Mouse (Mus musculus) layer of hippocampus, adult 9-11 months (tissue): ENCODE measurements around the gene Dmwd.

Experiments
- DNase-seq: peaks from one replicate; pipeline ENCODE4 v3.0.0; 2022

Gene Dmwd

GRCm38 (mm10) chr7:19073504-19073903 is 2.5 kb upstream of the Dmwd start:
- DNase-seq = no peak

DNA sequence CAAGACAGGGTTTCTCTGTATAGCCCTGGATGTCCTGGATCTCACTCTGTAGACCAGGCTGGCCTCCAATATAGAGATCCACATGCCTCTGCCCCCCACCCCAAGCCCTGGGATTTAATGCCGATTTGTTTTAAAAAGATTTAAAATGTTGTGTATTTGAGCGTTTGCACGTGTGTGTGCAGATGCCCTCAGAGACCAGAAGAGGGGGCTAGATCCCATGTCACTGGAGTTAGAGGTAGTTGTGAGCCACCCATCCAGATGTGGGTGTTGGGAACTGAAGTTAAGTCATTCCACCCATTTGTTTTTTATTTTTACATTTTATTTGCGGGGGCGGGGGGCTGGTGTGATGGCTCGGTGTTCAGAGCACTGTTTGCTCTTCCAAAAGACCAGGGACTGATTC is 1.5 kb upstream of the Dmwd start:
- no peak for DNase-seq

DNA sequence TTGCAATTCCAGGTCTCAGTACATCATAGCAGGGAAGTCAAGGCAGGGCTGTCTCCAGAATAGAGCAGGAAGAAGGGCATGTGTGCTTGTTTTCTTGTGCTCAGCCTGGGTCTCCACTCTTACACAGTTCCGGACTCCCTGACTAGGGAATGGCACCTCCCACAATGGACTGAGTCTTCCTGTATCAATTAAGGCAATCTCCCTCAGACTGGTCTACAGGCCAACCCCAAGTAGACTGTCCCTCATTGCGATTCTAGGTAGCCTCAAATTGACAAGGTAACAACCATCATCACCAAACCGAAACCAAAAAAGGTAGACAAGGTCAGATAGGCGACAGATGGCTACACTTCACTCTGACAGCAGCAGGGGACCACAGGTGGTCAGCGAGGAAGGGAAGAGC is 796 bp upstream of the Dmwd start:
- DNase-seq = no peak

DNA sequence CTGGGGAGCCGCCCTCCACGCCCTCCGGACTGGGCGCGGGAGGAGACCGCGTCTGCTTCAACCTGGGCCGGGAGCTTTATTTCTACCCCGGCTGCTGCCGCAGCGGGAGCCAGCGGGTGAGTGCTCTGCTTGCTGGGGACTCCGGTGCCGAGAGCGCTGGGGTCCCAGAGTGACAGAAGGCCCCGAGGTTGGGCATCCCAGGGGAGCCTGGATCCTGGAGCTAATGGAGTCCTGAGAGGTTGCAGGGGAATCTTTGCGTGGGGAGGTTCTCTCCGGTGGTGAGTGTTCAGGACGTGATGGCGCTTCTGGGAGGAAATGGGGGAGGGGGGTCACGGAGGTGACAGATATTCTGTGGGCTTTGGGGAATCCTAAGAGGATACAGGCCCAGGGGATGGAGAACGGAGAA is 562 bp downstream of the Dmwd start:
- DNase-seq = no peak

- DNase-seq = no peak
Measured at GRCm38 (mm10) chr7:19077761-19078160, 1.7 kb downstream of the Dmwd start.

DNA sequence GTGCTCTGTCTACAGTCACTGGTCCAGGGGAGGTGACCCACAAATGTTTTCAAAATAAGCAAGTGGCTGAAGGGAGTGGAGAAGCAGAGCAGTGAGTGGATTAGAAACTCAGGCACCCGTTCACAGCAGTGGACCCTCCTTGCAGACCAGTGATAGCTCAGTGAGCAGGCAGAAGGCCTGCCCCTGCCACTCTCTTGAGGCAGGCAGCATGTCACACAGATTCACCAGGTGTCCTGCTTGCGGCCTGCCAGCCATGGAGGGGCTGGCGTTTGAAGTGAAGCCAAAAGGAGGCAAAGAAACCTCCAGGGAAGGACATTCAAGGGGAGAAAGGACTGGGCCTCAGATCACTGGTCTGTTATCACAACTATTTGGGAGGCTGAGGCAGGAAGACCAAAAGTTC is 2.7 kb downstream of the Dmwd start:
- DNase-seq = no peak

GRCm38 (mm10) chr7:19080451-19080950 is 4.5 kb downstream of the Dmwd start:
- peak; percentile 63 for DNase-seq

DNA sequence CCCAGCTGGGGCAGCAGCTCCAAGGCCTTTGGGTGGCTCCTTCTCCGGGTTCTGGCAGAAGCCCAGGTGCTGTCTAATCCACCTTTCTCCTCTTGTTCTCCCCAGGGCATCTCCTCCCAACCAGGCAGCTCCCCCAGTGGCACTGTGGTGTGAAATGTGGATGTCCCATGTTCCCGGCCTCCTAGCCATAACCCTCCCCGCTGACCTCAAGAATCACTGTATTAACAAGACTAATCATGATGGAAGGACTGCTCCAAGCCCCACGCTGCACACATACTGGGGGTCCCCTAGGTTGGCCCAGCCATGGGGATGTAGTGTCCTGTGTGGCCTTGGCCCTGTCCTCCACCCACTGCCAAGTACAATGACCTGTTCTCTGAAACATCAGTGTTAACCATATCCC is 6.1 kb downstream of the Dmwd start:
- no peak for DNase-seq

DNA sequence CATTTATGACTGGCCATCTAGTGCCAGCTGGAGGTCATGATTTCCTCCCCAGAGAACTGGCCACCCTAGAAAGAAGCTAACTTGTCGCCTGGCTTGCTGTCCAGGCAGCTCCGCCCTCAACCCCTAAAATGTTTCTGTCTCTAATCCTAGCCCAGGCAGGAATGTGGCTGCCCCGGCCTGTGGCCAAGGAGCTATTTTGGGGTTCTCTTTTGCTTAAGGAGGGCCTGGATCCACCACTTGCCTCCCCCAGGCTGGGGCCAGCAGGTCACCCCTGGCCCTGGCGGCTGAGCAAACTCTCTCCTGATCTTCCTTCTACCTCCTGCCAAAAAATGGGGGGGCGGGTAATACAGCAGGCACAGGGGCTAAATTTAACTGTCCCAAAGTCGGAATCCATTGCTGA is 7.1 kb downstream of the Dmwd start:
- DNase-seq = no peak

DNA sequence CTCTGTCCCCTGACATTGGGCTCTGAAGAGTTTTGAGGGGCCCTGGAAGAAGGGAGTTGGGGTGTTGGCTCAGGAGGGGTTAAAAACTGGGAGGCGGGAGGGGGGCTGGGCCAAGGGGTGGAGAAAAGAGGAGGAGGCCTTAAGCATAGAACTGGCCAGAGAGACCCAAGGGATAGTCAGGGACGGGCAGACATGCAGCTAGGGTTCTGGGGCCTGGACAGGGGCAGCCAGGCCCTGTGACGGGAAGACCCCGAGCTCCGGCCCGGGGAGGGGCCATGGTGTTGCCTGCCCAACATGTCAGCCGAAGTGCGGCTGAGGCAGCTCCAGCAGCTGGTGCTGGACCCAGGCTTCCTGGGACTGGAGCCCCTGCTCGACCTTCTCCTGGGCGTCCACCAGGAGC is 7.7 kb downstream of the Dmwd start, which contains the start of gene Dmpk:
Dmpk (plus strand) TSS at position 149 of the 400 bp plus-strand sequence.
- DNase-seq = no peak

GRCm38 (mm10) chr7:19084277-19084771 is 8.3 kb downstream of the Dmwd start:
- DNase-seq = no peak

DNA sequence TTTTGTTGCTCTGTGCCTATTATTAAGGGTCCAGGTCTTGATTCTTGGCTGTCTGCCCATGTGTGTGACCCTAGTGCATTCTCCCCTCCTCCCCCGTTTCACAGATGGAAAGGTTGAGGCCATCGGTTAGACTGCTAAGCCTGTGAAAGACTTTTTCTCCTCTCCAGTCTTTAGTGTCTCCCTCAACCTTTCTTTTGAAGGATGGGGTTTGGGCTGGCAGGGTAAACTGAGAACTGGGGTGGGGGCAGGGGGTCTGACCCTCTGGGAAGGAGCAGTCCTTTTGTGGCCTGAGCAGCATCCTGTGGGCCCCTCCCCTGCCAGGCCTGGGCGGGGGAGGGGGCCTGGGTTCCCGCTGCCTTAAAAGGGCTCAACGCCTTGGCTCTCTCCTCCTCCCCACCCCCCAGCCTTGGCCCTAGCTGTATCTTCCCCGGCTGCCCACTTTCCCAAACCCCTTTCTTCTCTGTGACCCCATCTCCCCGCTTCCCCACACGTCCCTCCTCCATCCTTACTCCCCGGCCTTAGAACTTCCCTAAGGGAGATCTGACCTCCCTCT is 9.0 kb downstream of the Dmwd start:
- no peak for DNase-seq

DNA sequence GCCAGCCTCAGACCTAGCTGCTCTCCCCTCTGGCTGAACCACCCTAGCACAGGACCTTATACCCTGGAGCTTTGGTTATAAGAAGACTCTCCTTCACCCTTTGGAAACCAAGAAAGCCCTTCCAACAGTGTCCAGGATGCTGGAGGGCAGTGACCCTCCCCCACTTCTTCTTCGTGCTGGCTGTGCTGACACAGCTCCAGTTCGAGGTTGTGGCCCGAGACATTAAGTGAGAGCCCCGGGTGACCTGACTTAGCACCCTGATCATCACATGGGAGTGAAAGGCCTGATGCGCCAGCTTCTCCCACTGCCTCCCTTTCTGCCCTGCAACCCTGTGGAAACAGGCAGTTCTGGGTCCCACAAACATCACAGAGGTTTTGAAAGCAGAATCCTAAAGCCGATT is 9.5 kb downstream of the Dmwd start:
- DNase-seq = no peak

DNA sequence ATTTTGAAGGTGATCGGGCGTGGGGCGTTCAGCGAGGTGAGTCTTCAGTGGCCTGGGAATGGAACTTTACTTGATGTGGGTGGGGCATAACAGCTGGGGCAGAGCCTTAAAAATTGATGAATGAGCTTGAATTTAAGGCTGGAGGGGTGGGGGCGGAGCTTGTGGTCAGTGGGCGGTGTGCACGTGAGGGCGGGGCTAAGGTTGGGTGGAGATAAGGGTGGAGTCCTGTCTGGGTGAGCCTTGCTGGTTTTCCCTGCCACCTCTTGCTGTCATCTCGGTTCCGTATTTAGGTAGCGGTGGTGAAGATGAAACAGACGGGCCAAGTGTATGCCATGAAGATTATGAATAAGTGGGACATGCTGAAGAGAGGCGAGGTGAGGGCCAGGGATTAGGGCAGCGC is 10.0 kb downstream of the Dmwd start:
- no peak for DNase-seq

DNA sequence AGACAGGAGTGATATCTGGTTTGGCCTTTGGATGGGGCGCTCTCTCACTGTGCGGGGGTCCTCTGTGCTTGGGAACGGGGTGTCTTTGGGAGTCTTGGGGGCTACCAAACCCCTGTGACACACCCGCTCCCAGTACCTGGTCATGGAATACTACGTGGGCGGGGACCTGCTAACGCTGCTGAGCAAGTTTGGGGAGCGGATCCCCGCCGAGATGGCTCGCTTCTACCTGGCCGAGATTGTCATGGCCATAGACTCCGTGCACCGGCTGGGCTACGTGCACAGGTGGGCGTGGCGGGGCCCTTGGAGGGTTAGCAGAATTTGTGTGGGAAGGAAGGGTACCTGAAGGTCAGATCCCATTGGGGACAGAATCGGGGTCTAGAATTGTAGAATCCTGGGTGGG is 10.7 kb downstream of the Dmwd start:
- no peak for DNase-seq

GRCm38 (mm10) chr7:19088813-19089212 is 12.8 kb downstream of the Dmwd start:
- no peak for DNase-seq

GRCm38 (mm10) chr7:19091913-19092312 is 15.9 kb downstream of the Dmwd start:
- no peak for DNase-seq

DNA sequence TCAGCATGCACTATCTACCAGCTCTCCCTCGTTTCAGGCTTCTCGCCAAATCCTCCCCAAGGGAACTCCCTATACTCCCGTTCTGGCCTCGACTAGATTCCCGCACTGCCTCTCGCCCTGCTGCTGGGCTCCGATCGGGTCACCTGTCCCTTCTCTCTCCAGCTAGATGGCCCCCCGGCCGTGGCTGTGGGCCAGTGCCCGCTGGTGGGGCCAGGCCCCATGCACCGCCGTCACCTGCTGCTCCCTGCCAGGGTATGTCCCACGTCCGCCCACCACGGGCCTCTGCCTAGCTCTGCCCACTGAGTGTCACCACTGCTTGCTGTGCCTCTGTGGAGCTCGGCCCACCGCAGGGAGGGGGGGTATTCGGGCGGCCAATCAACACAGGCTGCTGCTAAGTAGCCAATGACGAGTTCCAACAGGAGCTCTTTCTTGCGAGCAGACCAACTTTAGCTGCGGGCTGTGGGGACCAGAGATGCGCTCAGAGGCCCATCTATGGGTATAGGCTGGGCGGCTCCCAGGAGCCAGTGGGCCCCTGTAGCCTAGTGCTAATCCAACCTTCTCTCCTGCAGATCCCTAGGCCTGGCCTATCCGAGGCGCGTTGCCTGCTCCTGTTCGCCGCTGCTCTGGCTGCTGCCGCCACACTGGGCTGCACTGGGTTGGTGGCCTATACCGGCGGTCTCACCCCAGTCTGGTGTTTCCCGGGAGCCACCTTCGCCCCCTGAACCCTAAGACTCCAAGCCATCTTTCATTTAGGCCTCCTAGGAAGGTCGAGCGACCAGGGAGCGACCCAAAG is 16.6 kb downstream of the Dmwd start:
- no peak for DNase-seq

DNA sequence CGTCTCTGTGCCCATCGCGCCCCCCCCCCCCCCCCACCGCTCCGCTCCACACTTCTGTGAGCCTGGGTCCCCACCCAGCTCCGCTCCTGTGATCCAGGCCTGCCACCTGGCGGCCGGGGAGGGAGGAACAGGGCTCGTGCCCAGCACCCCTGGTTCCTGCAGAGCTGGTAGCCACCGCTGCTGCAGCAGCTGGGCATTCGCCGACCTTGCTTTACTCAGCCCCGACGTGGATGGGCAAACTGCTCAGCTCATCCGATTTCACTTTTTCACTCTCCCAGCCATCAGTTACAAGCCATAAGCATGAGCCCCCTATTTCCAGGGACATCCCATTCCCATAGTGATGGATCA is 17.1 kb downstream of the Dmwd start:
- peak; percentile 74 for DNase-seq

DNA sequence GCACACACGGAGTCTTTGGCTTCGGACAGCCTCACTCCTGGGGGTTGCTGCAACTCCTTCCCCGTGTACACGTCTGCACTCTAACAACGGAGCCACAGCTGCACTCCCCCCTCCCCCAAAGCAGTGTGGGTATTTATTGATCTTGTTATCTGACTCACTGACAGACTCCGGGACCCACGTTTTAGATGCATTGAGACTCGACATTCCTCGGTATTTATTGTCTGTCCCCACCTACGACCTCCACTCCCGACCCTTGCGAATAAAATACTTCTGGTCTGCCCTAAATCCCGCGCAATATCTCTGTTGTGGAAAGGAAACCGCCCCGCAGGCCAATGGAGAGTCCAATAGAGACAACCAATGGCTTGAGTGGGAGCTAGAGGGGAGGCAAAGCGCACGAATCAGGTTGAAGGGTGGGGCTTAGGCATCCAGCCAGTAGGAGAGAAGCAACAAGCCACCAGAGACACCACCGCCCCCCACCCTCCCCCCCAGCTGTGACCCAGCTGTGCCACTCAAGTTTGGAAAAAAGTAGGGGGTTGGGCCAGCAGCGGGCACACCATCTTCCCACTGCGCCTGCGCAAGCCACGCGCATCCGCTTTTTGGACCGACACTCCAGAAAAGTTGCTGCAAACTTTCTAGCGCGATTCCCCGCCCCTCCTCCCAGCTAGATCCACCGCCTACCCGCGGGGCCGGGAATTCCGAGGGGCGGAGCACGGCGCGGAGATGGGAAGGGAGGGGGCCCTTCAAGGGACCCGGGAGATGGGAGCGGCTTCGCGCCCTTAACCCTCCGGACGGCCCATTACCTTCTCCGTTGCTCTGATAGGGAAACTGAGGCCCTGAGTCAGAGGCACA is 17.7 kb downstream of the Dmwd start:
- peak; percentile 85 for DNase-seq

GRCm38 (mm10) chr7:19094471-19094825 is 18.4 kb downstream of the Dmwd start, which contains the start of gene Six5:
TSS of gene Six5 (plus strand) at chr7:19094594.
- DNase-seq = no peak

DNA sequence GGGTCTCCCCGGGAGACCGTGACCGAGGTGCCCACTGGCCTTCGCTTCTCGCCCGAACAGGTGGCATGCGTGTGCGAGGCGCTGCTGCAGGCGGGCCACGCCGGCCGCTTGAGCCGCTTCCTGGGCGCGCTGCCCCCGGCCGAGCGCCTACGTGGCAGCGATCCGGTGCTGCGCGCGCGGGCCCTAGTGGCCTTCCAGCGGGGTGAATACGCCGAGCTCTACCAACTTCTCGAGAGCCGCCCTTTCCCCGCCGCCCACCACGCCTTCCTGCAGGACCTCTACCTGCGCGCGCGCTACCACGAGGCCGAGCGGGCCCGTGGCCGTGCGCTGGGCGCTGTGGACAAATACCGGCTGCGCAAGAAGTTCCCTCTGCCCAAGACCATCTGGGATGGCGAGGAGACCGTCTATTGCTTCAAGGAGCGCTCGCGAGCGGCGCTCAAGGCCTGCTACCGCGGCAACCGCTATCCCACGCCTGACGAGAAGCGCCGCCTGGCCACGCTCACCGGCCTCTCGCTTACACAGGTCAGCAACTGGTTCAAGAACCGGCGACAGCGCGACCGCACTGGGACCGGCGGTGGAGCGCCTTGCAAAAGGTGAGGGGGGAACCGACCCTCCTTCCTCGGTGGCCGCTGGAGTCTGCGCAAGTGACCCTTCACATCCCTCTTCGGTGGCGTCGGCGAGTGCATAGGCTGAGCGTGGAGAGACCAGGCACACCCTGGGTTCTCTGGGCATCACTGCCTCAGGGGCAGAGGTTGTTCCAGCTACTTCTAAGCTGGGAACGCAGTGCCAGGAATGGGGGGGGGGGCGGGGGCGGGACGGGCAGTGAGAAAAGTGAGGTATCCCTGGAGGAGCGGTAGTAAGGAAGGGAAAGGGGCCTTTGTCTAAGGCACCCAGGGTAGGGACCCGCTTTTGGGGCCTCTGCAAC is 19.1 kb downstream of the Dmwd start:
- no peak for DNase-seq

GRCm38 (mm10) chr7:19095751-19096110 is 19.7 kb downstream of the Dmwd start:
- no peak for DNase-seq
